Mouse (Mus musculus) spleen, postnatal 0 days (tissue): Measurements from ENCODE around the gene Ccser2. TPM values are rescaled to one million over a fixed set of nuclear protein-coding genes. Genes with fewer than 3 reads are reported as not detected.

ENCODE experiments used
- polyA plus RNA-seq: library from polyadenylated mRNA; unstranded; fragments of >200 nt; fragmentation: Nextera tagmentation; extraction: Ambion mirVana; gene quantifications from 2 replicates; pipeline ENCODE4 v1.2.1, GENCODE M21; 2015

Ccser2 gene
- polyA plus RNA-seq, result 10.4 and 11.4 TPM in 2 replicates

DNA sequence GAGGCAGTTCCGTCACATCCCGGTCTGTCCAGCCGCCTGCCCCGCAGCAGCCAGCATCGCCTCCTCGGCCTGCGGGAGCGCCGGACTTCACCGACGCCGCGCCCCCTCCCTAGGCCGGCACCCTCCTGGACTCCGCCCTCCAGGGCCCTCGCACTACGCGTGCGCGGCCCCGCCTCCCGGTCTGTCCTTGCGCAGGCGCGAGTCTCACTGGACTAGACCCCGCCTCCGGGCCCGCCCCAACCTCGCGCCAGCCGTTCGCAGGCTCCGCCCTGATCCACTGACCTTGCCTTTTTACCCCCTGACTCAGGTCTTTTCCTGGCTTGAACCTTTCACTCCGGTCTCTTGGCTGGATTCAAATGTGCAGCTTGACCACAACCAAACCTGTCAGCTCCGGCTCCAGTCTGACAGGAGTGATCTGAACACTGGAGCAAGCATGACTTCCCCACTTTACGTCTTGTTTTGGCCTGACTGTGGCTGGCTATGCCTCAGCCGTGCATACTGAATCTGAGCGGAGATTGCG, at the start of gene Ccser2:
Ccser2 (minus strand) TSS at position 150 of the 520 bp plus-strand sequence.

Other genes with a start within 250 kb of the Ccser2 start
- gene Rgr, start 80.2 kb upstream of the Ccser2 start, polyA plus RNA-seq, result not detected in 2 replicates
- gene Lrit1, start 86.1 kb upstream of the Ccser2 start, polyA plus RNA-seq, result not detected in 2 replicates
- gene Lrit2, start 99.2 kb upstream of the Ccser2 start, polyA plus RNA-seq, result not detected in 2 replicates
- 0.08 TPM in 1 of 2 replicates, not detected in the other for gene Cdhr1, start 129.6 kb upstream of the Ccser2 start, polyA plus RNA-seq
- 0.36 TPM in 1 of 2 replicates, not detected in the other for gene 2610528A11Rik, start 145.2 kb upstream of the Ccser2 start, polyA plus RNA-seq
- gene Ghitm, start 166.5 kb upstream of the Ccser2 start, polyA plus RNA-seq, result 196 and 197 TPM in 2 replicates